Mouse (Mus musculus): ENCODE results near the gene Ltb4r1. TPM values are rescaled to one million over a fixed set of nuclear protein-coding genes. Genes with fewer than 3 reads are reported as not detected.

The Ltb4r1 gene
- polyA plus RNA-seq, 1 experiment from 2014 or later: not detected

DNA sequence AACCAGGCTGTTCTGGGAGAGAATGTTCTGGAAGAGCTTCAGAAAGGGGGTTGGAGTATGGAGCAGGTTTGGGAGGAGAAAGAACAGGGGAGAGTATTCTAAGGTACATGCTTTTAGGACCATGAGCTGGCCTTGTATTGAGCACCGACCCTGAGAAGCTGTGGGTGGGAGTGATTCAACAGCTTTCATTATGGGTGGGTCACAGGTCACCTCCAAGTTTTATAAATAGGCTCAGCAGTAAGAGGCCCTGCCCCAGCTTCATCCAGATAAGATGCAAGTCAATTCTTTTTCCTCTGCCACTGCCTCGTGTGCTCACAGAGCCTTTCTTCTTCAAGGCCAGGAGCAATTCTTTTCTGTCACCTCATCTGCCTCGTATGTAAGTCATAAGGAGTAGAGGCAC, 11.4 kb downstream of the Ltb4r1 start:
- Histone ChIP-seq H3K9me3 (ENCODE audit: control insufficient read depth, low read length) (no peaks in the 10 kb centered on the region), H3K4me1 (ENCODE audit: control insufficient read depth, insufficient read depth, low read length) (no peaks in the 10 kb centered on the region), H3K4me3 (replicated peaks; ENCODE audit: low read depth, low read length) (no peak overlapping the region), H3K9ac (replicated peaks; ENCODE audit: low read length) (no peak overlapping the region), H3K27me3 (ENCODE audit: control insufficient read depth, insufficient read depth, low read length) (peaks cover 10% of the 10 kb centered on the region), H3K27ac (replicated peaks; ENCODE audit: low read depth, low read length) (no peak overlapping the region), H3K4me2 (ENCODE audit: low read length) (no peak overlapping the region), H3K36me3 (ENCODE audit: control insufficient read depth, insufficient read depth, low read length) (no peaks in the 10 kb centered on the region)
- 49% methylated on average over 3 of the region's 3 CpGs for WGBS
- ATAC-seq (ENCODE audit: low FRiP score, low TSS enrichment): no peak
- DNase-seq: no peak

GRCm38 (mm10) chr14:55777806-55778205, 12.0 kb downstream of the Ltb4r1 start:
- no peak overlapping the region for H3K4me2 ChIP-seq (ENCODE audit: low read length)
- H3K4me1 ChIP-seq (ENCODE audit: control insufficient read depth, insufficient read depth, low read length): no peaks in the 10 kb centered on the region
- ATAC-seq (ENCODE audit: low FRiP score, low TSS enrichment) (no peak), DNase-seq (no peak)
- H3K9ac ChIP-seq (replicated peaks; ENCODE audit: low read length): no peak overlapping the region
- no peak overlapping the region for H3K4me3 ChIP-seq (replicated peaks; ENCODE audit: low read depth, low read length)
- H3K27me3 ChIP-seq (ENCODE audit: control insufficient read depth, insufficient read depth, low read length): peaks cover 17% of the 10 kb centered on the region
- 90% methylated on average over 11 of the region's 11 CpGs for WGBS
- H3K36me3 ChIP-seq (ENCODE audit: control insufficient read depth, insufficient read depth, low read length): no peaks in the 10 kb centered on the region
- no peak overlapping the region for H3K27ac ChIP-seq (replicated peaks; ENCODE audit: low read depth, low read length)
- no peaks in the 10 kb centered on the region for H3K9me3 ChIP-seq (ENCODE audit: control insufficient read depth, low read length)

DNA sequence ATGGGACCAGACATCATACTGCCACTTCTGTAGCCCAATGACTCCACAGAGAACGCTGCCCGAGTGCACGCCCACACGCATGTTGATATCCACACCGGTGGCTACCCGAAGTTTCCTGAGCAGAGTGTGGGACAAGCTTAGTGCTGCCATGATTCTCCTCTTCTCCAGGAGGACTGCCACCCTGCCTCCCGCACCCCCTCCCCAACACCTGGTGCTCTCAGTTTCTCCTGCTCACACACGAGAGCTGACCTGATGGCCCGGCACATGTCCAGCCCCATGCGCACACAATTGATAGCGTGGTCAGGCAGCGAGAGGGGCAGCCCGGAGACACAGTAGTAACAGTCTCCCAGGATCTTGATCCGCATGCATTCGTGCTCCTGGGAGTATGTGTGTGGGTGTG, 12.9 kb downstream of the Ltb4r1 start:
- H3K9me3 ChIP-seq (ENCODE audit: control insufficient read depth, low read length): no peaks in the 10 kb centered on the region
- H3K27me3 ChIP-seq (ENCODE audit: control insufficient read depth, insufficient read depth, low read length): peaks cover 26% of the 10 kb centered on the region
- H3K4me2 ChIP-seq (ENCODE audit: low read length): no peak overlapping the region
- H3K9ac ChIP-seq (replicated peaks; ENCODE audit: low read length): no peak overlapping the region
- H3K36me3 ChIP-seq (ENCODE audit: control insufficient read depth, insufficient read depth, low read length): no peaks in the 10 kb centered on the region
- no peak overlapping the region for H3K4me3 ChIP-seq (replicated peaks; ENCODE audit: low read depth, low read length)
- ATAC-seq (ENCODE audit: low FRiP score, low TSS enrichment) (no peak), DNase-seq (no peak)
- WGBS: 87% methylated on average over 15 of the region's 15 CpGs
- peaks cover 4% of the 10 kb centered on the region; the same call in 1 of the 2 replicates for H3K4me1 ChIP-seq (ENCODE audit: control insufficient read depth, insufficient read depth, low read length)
- H3K27ac ChIP-seq (replicated peaks; ENCODE audit: low read depth, low read length): no peak overlapping the region

- Histone ChIP-seq H3K27ac (replicated peaks; ENCODE audit: low read depth, low read length) (no peak overlapping the region), H3K4me1 (ENCODE audit: control insufficient read depth, insufficient read depth, low read length) (peaks cover 4% of the 10 kb centered on the region; the same call in 1 of the 2 replicates), H3K27me3 (ENCODE audit: control insufficient read depth, insufficient read depth, low read length) (peaks cover 35% of the 10 kb centered on the region), H3K9ac (replicated peaks; ENCODE audit: low read length) (no peak overlapping the region), H3K4me2 (ENCODE audit: low read length) (no peak overlapping the region), H3K36me3 (ENCODE audit: control insufficient read depth, insufficient read depth, low read length) (no peaks in the 10 kb centered on the region), H3K4me3 (replicated peaks; ENCODE audit: low read depth, low read length) (no peak overlapping the region), H3K9me3 (ENCODE audit: control insufficient read depth, low read length) (no peaks in the 10 kb centered on the region)
- ATAC-seq (ENCODE audit: low FRiP score, low TSS enrichment) (no peak), DNase-seq (no peak)
- WGBS: 68% methylated on average over 16 of the region's 16 CpGs
These were observed 13.9 kb downstream of the Ltb4r1 start for GRCm38 (mm10) chr14:55779656-55780055.

GRCm38 (mm10) chr14:55780736-55781135, 15.0 kb downstream of the Ltb4r1 start:
- Histone ChIP-seq H3K4me3 (replicated peaks; ENCODE audit: low read depth, low read length) (no peak overlapping the region), H3K4me1 (ENCODE audit: control insufficient read depth, insufficient read depth, low read length) (peaks cover 4% of the 10 kb centered on the region; the same call in 1 of the 2 replicates), H3K27ac (replicated peaks; ENCODE audit: low read depth, low read length) (no peak overlapping the region), H3K9ac (replicated peaks; ENCODE audit: low read length) (no peak overlapping the region), H3K9me3 (ENCODE audit: control insufficient read depth, low read length) (no peaks in the 10 kb centered on the region), H3K4me2 (ENCODE audit: low read length) (no peak overlapping the region), H3K27me3 (ENCODE audit: control insufficient read depth, insufficient read depth, low read length) (peaks cover 41% of the 10 kb centered on the region), H3K36me3 (ENCODE audit: control insufficient read depth, insufficient read depth, low read length) (no peaks in the 10 kb centered on the region)
- WGBS: 86% methylated on average over 11 of the region's 11 CpGs
- no peak for DNase-seq
- ATAC-seq (ENCODE audit: low FRiP score, low TSS enrichment): no peak

GRCm38 (mm10) chr14:55781310-55781709, 15.5 kb downstream of the Ltb4r1 start:
- Histone ChIP-seq H3K4me1 (ENCODE audit: control insufficient read depth, insufficient read depth, low read length) (peaks cover 4% of the 10 kb centered on the region; the same call in 1 of the 2 replicates), H3K4me3 (replicated peaks; ENCODE audit: low read depth, low read length) (peak overlapping the region; percentile 10; the same call in 1 of the 2 replicates), H3K4me2 (ENCODE audit: low read length) (peak overlapping the region; percentile 42), H3K27me3 (ENCODE audit: control insufficient read depth, insufficient read depth, low read length) (peaks cover 47% of the 10 kb centered on the region), H3K9ac (replicated peaks; ENCODE audit: low read length) (no peak overlapping the region; the same call in 1 of the 2 replicates), H3K27ac (replicated peaks; ENCODE audit: low read depth, low read length) (no peak overlapping the region), H3K36me3 (ENCODE audit: control insufficient read depth, insufficient read depth, low read length) (no peaks in the 10 kb centered on the region), H3K9me3 (ENCODE audit: control insufficient read depth, low read length) (no peaks in the 10 kb centered on the region)
- DNase-seq (peak; percentile 91), ATAC-seq (ENCODE audit: low FRiP score, low TSS enrichment) (peak; percentile 54; the same call in 1 of the 2 replicates)
- WGBS: 16% methylated on average over 14 of the region's 14 CpGs

GRCm38 (mm10) chr14:55782361-55782960, 16.7 kb downstream of the Ltb4r1 start:
- no peaks in the 10 kb centered on the region for H3K9me3 ChIP-seq (ENCODE audit: control insufficient read depth, low read length)
- 52% methylated on average over 9 of the region's 9 CpGs for whole genome bisulfite sequencing
- no peaks in the 10 kb centered on the region for H3K36me3 ChIP-seq (ENCODE audit: control insufficient read depth, insufficient read depth, low read length)
- no peak overlapping the region for H3K27ac ChIP-seq (replicated peaks; ENCODE audit: low read depth, low read length)
- no peak overlapping the region for H3K4me3 ChIP-seq (replicated peaks; ENCODE audit: low read depth, low read length)
- peaks cover 52% of the 10 kb centered on the region for H3K27me3 ChIP-seq (ENCODE audit: control insufficient read depth, insufficient read depth, low read length)
- 0 out of 2 replicates have a peak overlapping the region, but pooled peaks have one; percentile 42 for H3K4me2 ChIP-seq (ENCODE audit: low read length)
- DNase-seq (no peak), ATAC-seq (ENCODE audit: low FRiP score, low TSS enrichment) (no peak)
- peaks cover 4% of the 10 kb centered on the region; the same call in 1 of the 2 replicates for H3K4me1 ChIP-seq (ENCODE audit: control insufficient read depth, insufficient read depth, low read length)
- no peak overlapping the region for H3K9ac ChIP-seq (replicated peaks; ENCODE audit: low read length)

DNA sequence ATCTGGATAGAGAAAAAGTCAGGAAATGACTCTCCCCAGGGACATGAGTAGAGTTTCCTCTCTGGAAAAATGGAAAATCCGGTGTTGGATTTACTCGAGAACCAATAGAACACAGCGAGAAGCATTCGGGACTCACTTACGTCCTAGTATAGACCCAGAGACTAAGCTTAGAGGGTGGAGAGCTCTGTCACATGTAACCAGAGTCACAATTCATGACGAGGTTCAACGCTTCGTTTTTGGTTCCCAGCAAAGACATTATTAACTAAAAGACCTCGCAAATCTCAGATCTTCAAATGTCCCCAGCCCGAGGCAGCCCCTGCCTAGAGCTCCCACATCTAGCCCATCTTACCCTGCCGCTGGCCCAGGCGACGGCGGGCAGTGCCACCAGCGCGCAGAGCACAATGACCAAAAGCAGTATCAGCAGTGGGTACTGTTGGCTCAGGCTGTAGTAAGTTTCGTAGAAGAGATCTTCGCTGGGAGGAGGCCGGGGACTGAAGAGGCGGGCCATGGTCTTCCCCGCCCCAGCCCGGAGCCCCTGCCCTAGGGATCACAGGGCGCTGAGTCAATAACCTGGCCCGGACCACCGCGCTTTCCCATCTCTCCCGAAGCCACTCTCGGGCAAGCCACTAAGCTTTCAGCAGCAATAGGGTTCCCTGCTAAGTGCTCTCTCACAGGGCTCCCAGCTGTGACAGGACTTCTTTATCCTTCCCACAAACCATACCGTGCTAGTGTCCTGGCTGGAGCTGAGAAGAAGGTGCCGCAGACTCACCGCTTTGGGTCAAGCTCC, 17.6 kb downstream of the Ltb4r1 start:
- H3K27ac ChIP-seq (replicated peaks; ENCODE audit: low read depth, low read length): no peak overlapping the region
- 1% methylated on average over 31 of the region's 31 CpGs for WGBS
- peak overlapping the region; percentile 25 for H3K4me3 ChIP-seq (replicated peaks; ENCODE audit: low read depth, low read length)
- peak; percentile 52 for DNase-seq
- peaks cover 61% of the 10 kb centered on the region for H3K27me3 ChIP-seq (ENCODE audit: control insufficient read depth, insufficient read depth, low read length)
- H3K9ac ChIP-seq (replicated peaks; ENCODE audit: low read length): no peak overlapping the region
- no peak for ATAC-seq (ENCODE audit: low FRiP score, low TSS enrichment)
- H3K9me3 ChIP-seq (ENCODE audit: control insufficient read depth, low read length): no peaks in the 10 kb centered on the region
- peaks cover 4% of the 10 kb centered on the region; the same call in 1 of the 2 replicates for H3K4me1 ChIP-seq (ENCODE audit: control insufficient read depth, insufficient read depth, low read length)
- H3K4me2 ChIP-seq (ENCODE audit: low read length): peak overlapping the region; percentile 42
- no peaks in the 10 kb centered on the region for H3K36me3 ChIP-seq (ENCODE audit: control insufficient read depth, insufficient read depth, low read length)

- H3K9me3 ChIP-seq (ENCODE audit: control insufficient read depth, low read length): no peaks in the 10 kb centered on the region
- peaks cover 67% of the 10 kb centered on the region for H3K27me3 ChIP-seq (ENCODE audit: control insufficient read depth, insufficient read depth, low read length)
- DNase-seq (peak; percentile 12), ATAC-seq (ENCODE audit: low FRiP score, low TSS enrichment) (no peak)
- peak within 1 kb of the TSS; percentile 25 for H3K4me3 ChIP-seq (replicated peaks; ENCODE audit: low read depth, low read length)
- H3K9ac ChIP-seq (replicated peaks; ENCODE audit: low read length): no peak within 1 kb of the TSS
- 3% methylated on average over 13 of the region's 13 CpGs for WGBS
- no peak within 1 kb of the TSS for H3K27ac ChIP-seq (replicated peaks; ENCODE audit: low read depth, low read length)
- H3K4me2 ChIP-seq (ENCODE audit: low read length): peak within 1 kb of the TSS; percentile 42
- peaks cover 4% of the 10 kb centered on the region; the same call in 1 of the 2 replicates for H3K4me1 ChIP-seq (ENCODE audit: control insufficient read depth, insufficient read depth, low read length)
- no peaks in the 10 kb centered on the region for H3K36me3 ChIP-seq (ENCODE audit: control insufficient read depth, insufficient read depth, low read length)
These were observed 18.1 kb downstream of the Ltb4r1 start, which contains the start of gene Adcy4 for GRCm38 (mm10) chr14:55783958-55784235. Adcy4 (minus strand) TSS chr14:55784095.

Measured in midbrain, embryonic 14.5 days (tissue).